Mouse (Mus musculus) cortical plate, adult 2 months (tissue): ENCODE data around the gene Cadm2.

Experiments
- CTCF ChIP-seq: fragments of 200-500 bp; IDR thresholded peaks from 2 replicates; pipeline ENCODE4 v1.5.1; 2011; ENCODE audit warnings: mild to moderate bottlenecking, control low read depth, low read length; ENCODE audit not compliant: insufficient read depth; ENCODE audit errors: extremely low read depth
- POLR2A ChIP-seq: fragments of 200-500 bp; IDR thresholded peaks from 2 replicates; pipeline ENCODE4 v1.6.1; 2011; ENCODE audit warnings: mild to moderate bottlenecking, low read length, control low read depth; ENCODE audit not compliant: insufficient read depth; ENCODE audit errors: extremely low read depth

GRCm38 (mm10) chr16:66900664-66901063 is 720.0 kb downstream of the Cadm2 start:
- no peak for TF ChIP-seq POLR2A
- no peak for TF ChIP-seq CTCF
